Mouse (Mus musculus) limb, embryonic 15.5 days (tissue): Measurements from ENCODE around the gene Cd3eap. TPM values are rescaled to one million over a fixed set of nuclear protein-coding genes. Genes with fewer than 3 reads are reported as not detected.

Experiments
- ATAC-seq: fragments of 200-750 bp; cut with Nextera tagmentation; 2 replicates; pipeline ENCODE4 v1.8.0; 2017; ENCODE audit warnings: low read depth, moderate TSS enrichment; ENCODE audit not compliant: insufficient number of reproducible peaks, low FRiP score, low TSS enrichment
- H3K27ac ChIP-seq: fragments of 300-500 bp; sonication (generic); 2 replicates; pipeline ENCODE4 v1.5.1; 2015; ENCODE audit warnings: moderate library complexity, mild to moderate bottlenecking, inconsistent platforms
- H3K27me3 ChIP-seq: fragments of 300-500 bp; sonication (generic); 2 replicates; pipeline ENCODE4 v1.6.1; 2015; ENCODE audit warnings: inconsistent platforms
- H3K36me3 ChIP-seq: fragments of 300-500 bp; sonication (generic); 2 replicates; pipeline ENCODE4 v1.6.1; 2015; ENCODE audit warnings: inconsistent platforms
- H3K4me1 ChIP-seq: fragments of 300-500 bp; sonication (generic); 2 replicates; pipeline ENCODE4 v1.6.1; 2015; ENCODE audit warnings: inconsistent platforms
- H3K4me2 ChIP-seq: fragments of 300-500 bp; sonication (generic); 2 replicates; pipeline ENCODE4 v1.6.1; 2015; ENCODE audit warnings: mild to moderate bottlenecking, inconsistent platforms
- H3K4me3 ChIP-seq: fragments of 300-500 bp; sonication (generic); 2 replicates; pipeline ENCODE4 v1.5.1; 2015; ENCODE audit warnings: mild to moderate bottlenecking, inconsistent platforms
- H3K9ac ChIP-seq: fragments of 300-500 bp; sonication (generic); 2 replicates; pipeline ENCODE4 v1.6.1; 2015; ENCODE audit warnings: inconsistent platforms
- H3K9me3 ChIP-seq: fragments of 300-500 bp; sonication (generic); 2 replicates; pipeline ENCODE4 v1.6.1; 2016; ENCODE audit warnings: inconsistent platforms
- WGBS: fragments of 180-500 bp; shearing (Covaris S2); methylation state at CpG from one replicate; pipeline ENCODE4 v1.1.7; 2015; 5-methylcytosine and 5-hydroxymethylcytosine counted together
- polyA plus RNA-seq: library from polyadenylated mRNA; unstranded; fragments of >200 nt; fragmentation: Nextera tagmentation; extraction: Ambion mirVana; gene quantifications from 2 replicates; pipeline ENCODE4 v1.2.1, GENCODE M21; 2015

Gene Cd3eap
- polyA plus RNA-seq, 1 experiment from 2014 or later: 34.2 TPM

- ATAC-seq: peak; percentile 90
- WGBS: 6% methylated on average over 48 of the region's 48 CpGs
Measured at GRCm38 (mm10) chr7:19381377-19382165, 22.3 kb upstream of the Cd3eap start, which contains the start of gene Ercc2. Gene Ercc2, plus strand, starts transcription at chr7:19382010.

GRCm38 (mm10) chr7:19378049-19378448 is 18.8 kb upstream of the Cd3eap start:
- H3K4me2 ChIP-seq: no peak overlapping the region
- WGBS: 72% methylated on average over 8 of the region's 8 CpGs
- ATAC-seq: no peak
- no peaks in the 10 kb centered on the region for H3K27me3 ChIP-seq
- no peaks in the 10 kb centered on the region for H3K9me3 ChIP-seq
- H3K4me1 ChIP-seq: peaks cover 9% of the 10 kb centered on the region
- peaks cover 20% of the 10 kb centered on the region for H3K36me3 ChIP-seq
- H3K9ac ChIP-seq: no peak overlapping the region
- H3K27ac ChIP-seq: no peak overlapping the region
- no peak overlapping the region for H3K4me3 ChIP-seq

More at GRCm38 (mm10) chr7:19381377-19382165, 22.3 kb upstream of the Cd3eap start, which contains the start of gene Ercc2:
- no peak within 1 kb of the TSS; the same call in 1 of the 2 replicates for H3K27ac ChIP-seq
- peak within 1 kb of the TSS; percentile 74 for H3K4me2 ChIP-seq
- peaks cover 21% of the 10 kb centered on the region for H3K4me1 ChIP-seq
- H3K27me3 ChIP-seq: no peaks in the 10 kb centered on the region
- H3K4me3 ChIP-seq: peak within 1 kb of the TSS; percentile 90
- peak within 1 kb of the TSS; percentile 74 for H3K9ac ChIP-seq
- peaks cover 33% of the 10 kb centered on the region for H3K36me3 ChIP-seq
- H3K9me3 ChIP-seq: no peaks in the 10 kb centered on the region

DNA sequence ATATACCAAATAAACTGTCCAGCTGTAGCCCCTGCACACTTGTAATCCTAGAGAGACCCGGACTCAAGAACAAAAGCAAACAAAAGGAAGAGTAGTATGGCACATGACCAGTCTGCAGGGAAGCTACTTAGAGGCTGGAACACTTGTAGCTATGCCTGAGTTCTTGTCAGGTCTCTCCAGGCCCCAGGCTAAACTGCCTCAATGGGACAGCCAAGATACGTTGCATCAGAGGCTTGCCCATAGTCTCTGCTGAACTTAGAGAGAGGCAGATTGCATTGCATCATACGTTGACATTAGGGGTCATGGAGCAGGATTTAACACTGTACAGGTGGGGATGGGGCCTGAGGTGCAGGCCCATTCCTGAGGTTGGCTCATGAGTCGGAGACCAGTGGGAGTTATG is 16.7 kb upstream of the Cd3eap start:
- Histone ChIP-seq H3K4me1 (no peaks in the 10 kb centered on the region), H3K4me3 (no peak overlapping the region), H3K9ac (no peak overlapping the region), H3K4me2 (no peak overlapping the region), H3K27ac (no peak overlapping the region), H3K9me3 (no peaks in the 10 kb centered on the region), H3K27me3 (no peaks in the 10 kb centered on the region), H3K36me3 (peaks cover 24% of the 10 kb centered on the region)
- 88% methylated on average over 4 of the region's 4 CpGs for WGBS
- no peak for ATAC-seq

DNA sequence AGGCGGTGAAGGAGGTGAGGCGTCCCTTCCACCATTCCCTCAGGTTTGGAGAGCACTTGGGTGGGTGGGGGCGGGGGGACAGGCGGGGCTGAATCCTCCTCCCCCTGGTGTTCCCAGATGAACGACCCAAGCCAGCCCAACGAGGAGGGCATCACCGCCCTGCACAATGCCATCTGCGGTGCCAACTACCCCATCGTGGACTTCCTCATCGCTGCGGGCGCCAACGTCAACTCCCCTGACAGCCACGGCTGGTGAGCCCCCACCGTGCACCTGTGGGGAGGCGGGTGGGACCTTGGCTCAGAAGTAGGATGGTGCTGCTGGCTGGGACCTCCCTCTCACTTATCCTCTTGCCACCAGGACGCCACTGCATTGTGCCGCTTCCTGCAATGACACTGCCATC is 16.1 kb upstream of the Cd3eap start:
- Histone ChIP-seq H3K27ac (no peak overlapping the region), H3K4me3 (no peak overlapping the region), H3K9ac (no peak overlapping the region), H3K9me3 (no peaks in the 10 kb centered on the region), H3K36me3 (peaks cover 24% of the 10 kb centered on the region), H3K27me3 (no peaks in the 10 kb centered on the region), H3K4me2 (no peak overlapping the region), H3K4me1 (no peaks in the 10 kb centered on the region)
- 81% methylated on average over 18 of the region's 18 CpGs for WGBS
- ATAC-seq: no peak

- Histone ChIP-seq H3K36me3 (peaks cover 24% of the 10 kb centered on the region), H3K27me3 (0 out of 2 replicates have a peak, but pooled peaks cover 3% of the 10 kb centered on the region), H3K4me1 (peaks cover 7% of the 10 kb centered on the region), H3K9ac (no peak overlapping the region), H3K27ac (no peak overlapping the region), H3K9me3 (no peaks in the 10 kb centered on the region), H3K4me3 (no peak overlapping the region), H3K4me2 (no peak overlapping the region)
- 81% methylated on average over 2 of the region's 2 CpGs for WGBS
- no peak for ATAC-seq
Measured at GRCm38 (mm10) chr7:19373367-19373766, 14.1 kb upstream of the Cd3eap start.

DNA sequence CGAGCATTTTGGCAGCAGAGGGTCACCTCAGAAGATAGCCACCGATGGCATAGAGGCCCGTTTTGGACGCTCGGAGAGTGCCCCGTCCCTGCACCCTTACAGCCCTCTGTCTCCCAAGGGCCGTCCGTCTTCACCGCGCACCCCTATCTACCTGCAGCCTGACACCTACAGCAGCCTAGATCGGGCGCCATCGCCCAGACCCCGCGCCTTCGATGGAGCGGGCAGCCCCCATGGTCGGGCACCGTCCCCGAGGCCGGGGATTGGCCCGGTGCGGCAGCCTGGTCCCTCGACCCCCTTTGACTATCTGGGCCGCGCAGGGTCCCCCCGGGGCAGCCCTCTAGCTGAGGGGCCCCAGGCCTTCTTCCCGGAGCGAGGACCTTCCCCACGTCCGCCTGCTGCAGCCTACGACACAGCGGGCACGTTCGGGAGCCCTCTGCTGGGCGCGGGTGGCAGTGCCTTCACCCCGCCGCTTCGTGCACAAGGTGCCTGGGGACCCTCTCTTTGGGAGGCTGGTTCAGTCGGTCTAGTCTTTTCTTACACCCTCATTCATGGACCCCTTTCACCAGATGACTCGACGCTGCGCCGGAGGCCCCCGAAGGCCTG is 10.6 kb upstream of the Cd3eap start:
- Histone ChIP-seq H3K4me1 (peaks cover 8% of the 10 kb centered on the region), H3K27me3 (0 out of 2 replicates have a peak, but pooled peaks cover 4% of the 10 kb centered on the region), H3K4me2 (peak overlapping the region; percentile 81), H3K36me3 (peaks cover 7% of the 10 kb centered on the region; the same call in 1 of the 2 replicates), H3K4me3 (peak overlapping the region; percentile 42), H3K27ac (no peak overlapping the region), H3K9ac (peak overlapping the region; percentile 44), H3K9me3 (no peaks in the 10 kb centered on the region)
- ATAC-seq: no peak
- WGBS: 13% methylated on average over 46 of the region's 46 CpGs

GRCm38 (mm10) chr7:19368380-19368779 is 9.1 kb upstream of the Cd3eap start:
- no peak overlapping the region for H3K4me2 ChIP-seq
- 0 out of 2 replicates have a peak, but pooled peaks cover 4% of the 10 kb centered on the region for H3K27me3 ChIP-seq
- no peak overlapping the region for H3K9ac ChIP-seq
- H3K27ac ChIP-seq: no peak overlapping the region
- 16% methylated on average over 16 of the region's 16 CpGs for WGBS
- ATAC-seq: no peak
- peaks cover 16% of the 10 kb centered on the region for H3K4me1 ChIP-seq
- H3K4me3 ChIP-seq: no peak overlapping the region
- H3K36me3 ChIP-seq: peaks cover 3% of the 10 kb centered on the region; the same call in 1 of the 2 replicates
- no peaks in the 10 kb centered on the region for H3K9me3 ChIP-seq

GRCm38 (mm10) chr7:19365376-19365775 is 6.1 kb upstream of the Cd3eap start:
- no peak for ATAC-seq
- Histone ChIP-seq H3K4me2 (0 out of 2 replicates have a peak overlapping the region, but pooled peaks have one; percentile 12), H3K4me3 (no peak overlapping the region), H3K9ac (no peak overlapping the region), H3K9me3 (no peaks in the 10 kb centered on the region), H3K27me3 (0 out of 2 replicates have a peak, but pooled peaks cover 4% of the 10 kb centered on the region), H3K27ac (no peak overlapping the region), H3K36me3 (no peaks in the 10 kb centered on the region), H3K4me1 (peaks cover 39% of the 10 kb centered on the region)
- WGBS: 61% methylated on average over 4 of the region's 4 CpGs

DNA sequence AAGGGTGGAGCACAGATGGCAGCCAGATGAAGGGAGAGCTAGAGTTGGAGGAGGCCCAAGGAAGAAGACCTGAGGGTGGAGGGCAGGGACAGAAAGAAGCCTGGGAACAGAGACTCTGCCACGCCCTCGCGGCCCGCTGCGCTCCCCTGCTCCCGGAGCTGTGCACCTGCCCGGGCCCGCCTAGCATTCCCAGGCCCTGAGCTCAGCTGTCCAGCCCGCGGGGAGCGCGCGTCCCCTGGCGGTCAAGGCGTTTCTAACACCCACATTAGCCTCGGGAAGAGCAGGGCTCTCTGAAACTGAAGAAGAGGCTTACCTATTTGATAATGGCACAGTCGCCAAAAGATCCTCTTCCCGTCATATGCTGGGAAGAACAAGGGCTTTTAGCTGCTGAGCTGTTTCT is 4.6 kb upstream of the Cd3eap start:
- Histone ChIP-seq H3K4me2 (peak overlapping the region; percentile 22; the same call in 1 of the 2 replicates), H3K4me1 (peaks cover 34% of the 10 kb centered on the region), H3K9me3 (no peaks in the 10 kb centered on the region), H3K27ac (peak overlapping the region; percentile 72), H3K9ac (no peak overlapping the region), H3K36me3 (no peaks in the 10 kb centered on the region), H3K27me3 (0 out of 2 replicates have a peak, but pooled peaks cover 4% of the 10 kb centered on the region), H3K4me3 (no peak overlapping the region)
- no peak for ATAC-seq
- WGBS: 4% methylated on average over 18 of the region's 18 CpGs

DNA sequence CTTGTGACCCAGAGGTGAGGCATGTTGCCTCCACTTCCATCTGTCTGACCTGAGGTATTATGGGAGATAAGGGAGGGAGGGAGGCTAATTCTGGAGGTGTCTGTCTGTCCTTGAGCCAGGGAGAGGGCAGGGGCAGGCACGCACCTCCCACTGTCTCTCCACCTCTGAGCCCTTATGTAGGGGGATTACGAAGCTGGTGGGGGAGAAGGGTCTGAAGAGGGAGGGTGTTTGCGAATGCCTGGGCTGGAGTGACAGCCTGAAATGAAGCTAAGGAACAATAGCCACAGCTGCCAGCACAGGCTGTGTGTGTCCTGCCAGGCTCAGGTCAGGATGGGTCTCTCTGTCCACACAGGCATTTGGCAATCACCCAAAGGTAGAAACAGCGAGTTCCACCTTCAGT is 3.0 kb upstream of the Cd3eap start:
- peak overlapping the region; percentile 90 for H3K4me2 ChIP-seq
- peaks cover 42% of the 10 kb centered on the region for H3K4me1 ChIP-seq
- H3K9ac ChIP-seq: 0 out of 2 replicates have a peak overlapping the region, but pooled peaks have one; percentile 10
- WGBS: 42% methylated on average over 4 of the region's 4 CpGs
- ATAC-seq: no peak
- H3K9me3 ChIP-seq: no peaks in the 10 kb centered on the region
- peaks cover 7% of the 10 kb centered on the region for H3K36me3 ChIP-seq
- peak overlapping the region; percentile 81 for H3K27ac ChIP-seq
- H3K4me3 ChIP-seq: peak overlapping the region; percentile 75; the same call in 1 of the 2 replicates
- no peaks in the 10 kb centered on the region for H3K27me3 ChIP-seq

- no peaks in the 10 kb centered on the region for H3K27me3 ChIP-seq
- WGBS: 9% methylated on average over 16 of the region's 16 CpGs
- H3K36me3 ChIP-seq: peaks cover 13% of the 10 kb centered on the region
- peak overlapping the region; percentile 63; the same call in 1 of the 2 replicates for H3K9ac ChIP-seq
- ATAC-seq: no peak
- peaks cover 42% of the 10 kb centered on the region for H3K4me1 ChIP-seq
- H3K4me3 ChIP-seq: peak overlapping the region; percentile 75
- peak overlapping the region; percentile 90 for H3K4me2 ChIP-seq
- H3K9me3 ChIP-seq: no peaks in the 10 kb centered on the region
- H3K27ac ChIP-seq: peak overlapping the region; percentile 81
Measured at GRCm38 (mm10) chr7:19361720-19362119, 2.4 kb upstream of the Cd3eap start.

GRCm38 (mm10) chr7:19360944-19361343 is 1.7 kb upstream of the Cd3eap start:
- peak overlapping the region; percentile 90 for H3K4me2 ChIP-seq
- H3K4me1 ChIP-seq: peaks cover 42% of the 10 kb centered on the region
- H3K4me3 ChIP-seq: peak overlapping the region; percentile 75
- H3K9me3 ChIP-seq: no peaks in the 10 kb centered on the region
- peaks cover 20% of the 10 kb centered on the region for H3K36me3 ChIP-seq
- peak overlapping the region; percentile 63 for H3K9ac ChIP-seq
- under 1% methylated on average over 27 of the region's 27 CpGs for WGBS
- ATAC-seq: peak; percentile 64
- no peaks in the 10 kb centered on the region for H3K27me3 ChIP-seq
- peak overlapping the region; percentile 83 for H3K27ac ChIP-seq
